Mouse (Mus musculus) heart, postnatal 0 days (tissue): ENCODE data around the gene Rbm8a2. TPM values are rescaled to one million over a fixed set of nuclear protein-coding genes. Genes with fewer than 3 reads are reported as not detected.

Experiments
- ATAC-seq: fragments of 200-750 bp; cut with Nextera tagmentation; 2 replicates; pipeline ENCODE4 v1.8.0; 2017; ENCODE audit warnings: low read depth, moderate number of reproducible peaks, moderate library complexity; ENCODE audit not compliant: insufficient read depth
- DNase-seq: peaks from one replicate; pipeline ENCODE4 v3.0.0-alpha.2; 2016; ENCODE audit warnings: low spot score
- H3K27ac ChIP-seq: fragments of 300-500 bp; sonication (generic); 2 replicates; pipeline ENCODE4 v1.5.1; 2014; ENCODE audit warnings: low read depth, mild to moderate bottlenecking
- H3K27me3 ChIP-seq: fragments of 300-500 bp; sonication (generic); 2 replicates; pipeline ENCODE4 v1.6.1; 2014; ENCODE audit warnings: low read length, mixed read lengths; ENCODE audit not compliant: control insufficient read depth, insufficient read depth
- H3K36me3 ChIP-seq: fragments of 300-500 bp; sonication (generic); replicated peaks from 2 replicates; pipeline ENCODE4 v1.6.1; 2014; ENCODE audit warnings: low read length, mixed read lengths; ENCODE audit not compliant: control insufficient read depth, insufficient read depth
- H3K4me1 ChIP-seq: fragments of 300-500 bp; sonication (generic); 2 replicates; pipeline ENCODE4 v1.6.1; 2014; ENCODE audit warnings: antibody characterized with exemption; ENCODE audit not compliant: control insufficient read depth, insufficient read depth
- H3K4me2 ChIP-seq: fragments of 300-500 bp; sonication (generic); 2 replicates; pipeline ENCODE4 v1.6.1; 2014; ENCODE audit warnings: low read depth, mild to moderate bottlenecking, low read length, moderate library complexity
- H3K4me3 ChIP-seq: fragments of 300-500 bp; sonication (generic); 2 replicates; pipeline ENCODE4 v1.5.1; 2014; ENCODE audit warnings: low read depth, low read length
- H3K9ac ChIP-seq: fragments of 300-500 bp; sonication (generic); replicated peaks from 2 replicates; pipeline ENCODE4 v1.6.1; 2014; ENCODE audit warnings: low read depth, low read length, mixed read lengths
- H3K9me3 ChIP-seq: fragments of 300-500 bp; sonication (generic); replicated peaks from 2 replicates; pipeline ENCODE4 v1.6.1; 2016; ENCODE audit warnings: low read length; ENCODE audit not compliant: control insufficient read depth
- CTCF ChIP-seq: IDR thresholded peaks from 2 replicates; pipeline ENCODE4 v1.5.1; 2016; ENCODE audit warnings: antibody characterized with exemption, control low read depth, low read depth
- EP300 ChIP-seq: IDR thresholded peaks from 2 replicates; pipeline ENCODE4 v1.6.1; 2016; ENCODE audit warnings: antibody characterized with exemption, low read depth
- WGBS: fragments of 180-500 bp; shearing (Covaris S2); extraction: QIAGEN DNeasy Blood & Tissue Kit; methylation state at CpG from one replicate; pipeline ENCODE4 v1.1.7; 2014; 5-methylcytosine and 5-hydroxymethylcytosine counted together
- polyA plus RNA-seq: library from polyadenylated mRNA; unstranded; fragments of >200 nt; fragmentation: Nextera tagmentation; extraction: Ambion mirVana; gene quantifications from 2 replicates; pipeline ENCODE4 v1.2.1, GENCODE M21; 2015
- total RNA-seq: library from RNA; depleted of rRNA; stranded (reverse); fragments of >200 nt; gene quantifications from 2 replicates; pipeline ENCODE4 v1.2.3, GENCODE M21; 2014; ENCODE audit warnings: low replicate concordance

The Rbm8a2 gene
- total and polyA plus RNA-seq, 2 experiments from 2014 or later = not detected

GRCm38 (mm10) chr1:175988448-175988847, 9.5 kb upstream of the Rbm8a2 start:
- Histone ChIP-seq H3K4me1 (no peaks in the 10 kb centered on the region), H3K9me3 (no peaks in the 10 kb centered on the region), H3K36me3 (no peaks in the 10 kb centered on the region), H3K9ac (no peak overlapping the region), H3K27ac (no peak overlapping the region), H3K27me3 (no peaks in the 10 kb centered on the region), H3K4me2 (no peak overlapping the region), H3K4me3 (no peak overlapping the region)
- TF ChIP-seq CTCF (no peak), EP300 (no peak)
- no peak for DNase-seq
- WGBS = 86% methylated on average over 5 of the region's 5 CpGs
- no peak for ATAC-seq

DNA sequence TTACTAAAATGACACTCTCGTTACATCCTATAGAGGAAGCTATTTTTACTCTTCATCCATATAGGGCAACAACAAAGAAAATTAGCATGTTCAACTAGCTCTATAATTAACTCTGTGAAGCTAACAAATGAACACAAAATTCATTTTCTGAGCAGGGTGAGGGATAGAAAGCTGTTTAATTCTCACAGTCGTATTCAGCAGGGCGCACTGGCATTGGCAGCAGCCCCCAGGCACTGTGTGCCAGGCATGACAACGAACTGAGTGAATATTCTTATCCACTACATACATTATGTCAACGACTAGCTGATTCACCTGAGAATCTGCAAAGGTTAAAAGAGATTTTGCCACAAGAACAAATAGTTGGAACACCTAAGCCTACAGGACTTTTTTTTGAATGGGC, 8.2 kb downstream of the Rbm8a2 start:
- no peaks in the 10 kb centered on the region for H3K4me1 ChIP-seq
- H3K4me3 ChIP-seq = no peak overlapping the region
- no peak overlapping the region for H3K9ac ChIP-seq
- DNase-seq (no peak), ATAC-seq (no peak)
- 79% methylated on average over 5 of the region's 5 CpGs for WGBS
- TF ChIP-seq EP300 (no peak), CTCF (no peak)
- no peak overlapping the region for H3K27ac ChIP-seq
- no peaks in the 10 kb centered on the region for H3K9me3 ChIP-seq
- no peaks in the 10 kb centered on the region for H3K27me3 ChIP-seq
- no peaks in the 10 kb centered on the region for H3K36me3 ChIP-seq
- H3K4me2 ChIP-seq = no peak overlapping the region

GRCm38 (mm10) chr1:175967004-175967745, 11.7 kb downstream of the Rbm8a2 start:
- no peak for TF ChIP-seq EP300
- no peak for ATAC-seq
- no peaks in the 10 kb centered on the region for H3K4me1 ChIP-seq
- no peak overlapping the region for H3K4me3 ChIP-seq
- H3K9ac ChIP-seq = no peak overlapping the region
- no peak overlapping the region for H3K27ac ChIP-seq
- WGBS = 81% methylated on average over 4 of the region's 5 CpGs
- H3K36me3 ChIP-seq = no peaks in the 10 kb centered on the region
- H3K9me3 ChIP-seq = no peaks in the 10 kb centered on the region
- no peak overlapping the region for H3K4me2 ChIP-seq
- DNase-seq = no peak
- no peaks in the 10 kb centered on the region for H3K27me3 ChIP-seq

- 61% methylated on average over 2 of the region's 2 CpGs for whole genome bisulfite sequencing
- no peak overlapping the region for H3K4me3 ChIP-seq
- H3K4me1 ChIP-seq = no peaks in the 10 kb centered on the region
- TF ChIP-seq CTCF (no peak), EP300 (no peak)
- DNase-seq (no peak), ATAC-seq (no peak)
- H3K9me3 ChIP-seq = no peaks in the 10 kb centered on the region
- H3K9ac ChIP-seq = no peak overlapping the region
- H3K36me3 ChIP-seq = no peaks in the 10 kb centered on the region
- H3K4me2 ChIP-seq = no peak overlapping the region
- H3K27ac ChIP-seq = no peak overlapping the region
- H3K27me3 ChIP-seq = no peaks in the 10 kb centered on the region
Observed at GRCm38 (mm10) chr1:175961786-175962185, 17.1 kb downstream of the Rbm8a2 start.

DNA sequence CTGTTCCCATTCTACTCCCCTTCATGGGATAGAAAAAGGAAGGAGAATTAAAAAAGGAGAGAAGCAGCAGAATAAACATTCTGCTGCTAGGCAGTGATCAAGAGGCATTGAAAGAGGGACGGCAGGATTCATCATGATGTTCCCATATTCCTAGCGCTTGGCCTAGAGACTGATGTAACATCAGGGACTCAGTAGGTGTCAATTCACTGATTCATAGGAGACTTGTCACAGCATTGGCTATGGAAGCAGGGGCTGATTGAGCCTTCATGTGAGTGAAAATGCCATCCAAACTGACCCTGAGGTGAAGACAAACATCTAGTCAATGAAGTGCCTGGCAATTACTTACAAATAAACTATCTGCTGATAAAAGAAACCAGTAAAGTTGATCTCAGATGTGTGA, 28.1 kb downstream of the Rbm8a2 start:
- WGBS = 90% methylated on average over 2 of the region's 2 CpGs
- Histone ChIP-seq H3K9ac (no peak overlapping the region), H3K4me2 (no peak overlapping the region), H3K27me3 (no peaks in the 10 kb centered on the region), H3K4me1 (no peaks in the 10 kb centered on the region), H3K4me3 (no peak overlapping the region), H3K36me3 (no peaks in the 10 kb centered on the region), H3K9me3 (no peaks in the 10 kb centered on the region), H3K27ac (no peak overlapping the region)
- no peak for DNase-seq
- no peak for ATAC-seq
- TF ChIP-seq EP300 = no peak
- TF ChIP-seq CTCF = no peak

DNA sequence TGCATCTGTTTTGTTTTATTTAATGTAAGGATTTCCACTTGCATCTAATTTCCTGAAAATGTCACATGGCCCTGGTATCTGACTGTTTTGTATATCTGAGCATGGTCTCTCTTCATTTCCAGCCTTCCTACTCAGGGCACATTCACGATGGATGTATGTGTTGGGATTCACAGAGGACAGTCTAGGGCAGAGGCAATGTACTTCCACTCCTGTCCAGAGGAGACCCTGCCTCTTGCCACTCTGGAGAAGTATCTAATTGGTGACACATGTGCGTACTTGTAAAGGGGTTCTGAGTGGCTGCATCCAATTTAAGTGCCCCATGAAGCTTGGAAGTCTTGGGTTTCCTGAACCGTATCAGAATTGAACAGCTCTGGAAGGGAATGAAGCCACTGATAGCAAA, 28.5 kb downstream of the Rbm8a2 start:
- no peak overlapping the region for H3K27ac ChIP-seq
- no peak for TF ChIP-seq CTCF
- no peak for TF ChIP-seq EP300
- no peak overlapping the region for H3K4me2 ChIP-seq
- DNase-seq (no peak), ATAC-seq (no peak)
- no peaks in the 10 kb centered on the region for H3K36me3 ChIP-seq
- H3K27me3 ChIP-seq = no peaks in the 10 kb centered on the region
- no peak overlapping the region for H3K9ac ChIP-seq
- 80% methylated on average over 3 of the region's 3 CpGs for WGBS
- no peaks in the 10 kb centered on the region for H3K4me1 ChIP-seq
- H3K4me3 ChIP-seq = no peak overlapping the region
- no peaks in the 10 kb centered on the region for H3K9me3 ChIP-seq
